Mouse (Mus musculus) kidney, embryonic 16.5 days (tissue): ENCODE measurements around the gene Mlh3. TPM values are rescaled to one million over a fixed set of nuclear protein-coding genes. Genes with fewer than 3 reads are reported as not detected.

Experiments
- ATAC-seq: fragments of 200-750 bp; cut with Nextera tagmentation; 2 replicates; pipeline ENCODE4 v1.8.0; 2017; ENCODE audit warnings: moderate TSS enrichment; ENCODE audit not compliant: low FRiP score, low TSS enrichment
- H3K27ac ChIP-seq: fragments of 300-500 bp; sonication (generic); 2 replicates; pipeline ENCODE4 v1.5.1; 2014; ENCODE audit warnings: low read length
- H3K27me3 ChIP-seq: fragments of 300-500 bp; sonication (generic); 2 replicates; pipeline ENCODE4 v1.6.1; 2014; ENCODE audit warnings: low read length, control low read depth, mixed read lengths; ENCODE audit not compliant: insufficient read depth
- H3K36me3 ChIP-seq: fragments of 300-500 bp; sonication (generic); 2 replicates; pipeline ENCODE4 v1.6.1; 2014; ENCODE audit warnings: low read length, control low read depth, mixed read lengths; ENCODE audit not compliant: insufficient read depth
- H3K4me1 ChIP-seq: fragments of 300-500 bp; sonication (generic); 2 replicates; pipeline ENCODE4 v1.6.1; 2014; ENCODE audit warnings: low read length, control low read depth, mixed read lengths; ENCODE audit not compliant: insufficient read depth
- H3K4me2 ChIP-seq: fragments of 300-500 bp; sonication (generic); replicated peaks from 2 replicates; pipeline ENCODE4 v1.6.1; 2014; ENCODE audit warnings: low read depth, low read length
- H3K4me3 ChIP-seq: fragments of 300-500 bp; sonication (generic); 2 replicates; pipeline ENCODE4 v1.5.1; 2014; ENCODE audit warnings: mild to moderate bottlenecking, low read length
- H3K9ac ChIP-seq: fragments of 300-500 bp; sonication (generic); replicated peaks from 2 replicates; pipeline ENCODE4 v1.6.1; 2014; ENCODE audit warnings: low read length
- H3K9me3 ChIP-seq: fragments of 300-500 bp; sonication (generic); 2 replicates; pipeline ENCODE4 v1.6.1; 2016; ENCODE audit warnings: low read length, control low read depth
- WGBS: fragments of 180-500 bp; shearing (Covaris S2); extraction: QIAGEN DNeasy Blood & Tissue Kit; methylation state at CpG from one replicate; pipeline ENCODE4 v1.1.7; 2014; 5-methylcytosine and 5-hydroxymethylcytosine counted together
- polyA plus RNA-seq: library from polyadenylated mRNA; unstranded; fragments of >200 nt; fragmentation: Nextera tagmentation; extraction: Ambion mirVana; gene quantifications from 2 replicates; pipeline ENCODE4 v1.2.1, GENCODE M21; 2015

Mlh3 gene
- polyA plus RNA-seq, 1 experiment from 2014 or later, result 9.7 TPM

GRCm38 (mm10) chr12:85197936-85198335 lies 72.5 kb downstream of the Mlh3 start:
- Histone ChIP-seq H3K9me3 (no peaks in the 10 kb centered on the region), H3K27me3 (no peaks in the 10 kb centered on the region), H3K36me3 (no peaks in the 10 kb centered on the region), H3K4me2 (no peak overlapping the region), H3K27ac (no peak overlapping the region), H3K4me3 (no peak overlapping the region), H3K9ac (no peak overlapping the region), H3K4me1 (peaks cover 52% of the 10 kb centered on the region)
- ATAC-seq, result peak; percentile 32; the same call in 1 of the 2 replicates
- 27% methylated on average over 8 of the region's 8 CpGs for WGBS

DNA sequence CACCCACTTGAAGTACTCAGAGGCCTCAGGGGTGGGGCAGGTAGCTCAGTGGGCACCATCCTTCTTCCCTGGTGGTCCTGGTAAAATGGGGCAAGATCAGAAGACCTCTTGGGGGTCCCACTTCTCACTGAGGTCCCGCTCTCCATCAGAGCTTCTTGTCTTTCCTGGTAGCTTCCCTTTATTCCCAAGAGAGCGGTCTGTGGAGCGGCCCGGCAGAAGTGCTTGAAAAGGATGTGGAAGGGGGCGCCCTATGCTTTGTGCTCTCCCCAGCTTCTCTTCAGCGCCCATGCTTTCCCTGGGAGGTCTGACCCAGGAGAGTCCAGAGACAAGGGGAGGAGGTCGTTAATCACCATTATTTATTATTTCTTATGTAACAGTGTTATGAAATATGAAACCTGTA lies 73.0 kb downstream of the Mlh3 start:
- no peaks in the 10 kb centered on the region for H3K9me3 ChIP-seq
- H3K27ac ChIP-seq, result no peak overlapping the region
- no peak overlapping the region for H3K9ac ChIP-seq
- no peak overlapping the region for H3K4me2 ChIP-seq
- ATAC-seq, result no peak
- H3K27me3 ChIP-seq, result no peaks in the 10 kb centered on the region
- peaks cover 57% of the 10 kb centered on the region for H3K4me1 ChIP-seq
- 58% methylated on average over 7 of the region's 7 CpGs for WGBS
- no peaks in the 10 kb centered on the region for H3K36me3 ChIP-seq
- H3K4me3 ChIP-seq, result no peak overlapping the region

DNA sequence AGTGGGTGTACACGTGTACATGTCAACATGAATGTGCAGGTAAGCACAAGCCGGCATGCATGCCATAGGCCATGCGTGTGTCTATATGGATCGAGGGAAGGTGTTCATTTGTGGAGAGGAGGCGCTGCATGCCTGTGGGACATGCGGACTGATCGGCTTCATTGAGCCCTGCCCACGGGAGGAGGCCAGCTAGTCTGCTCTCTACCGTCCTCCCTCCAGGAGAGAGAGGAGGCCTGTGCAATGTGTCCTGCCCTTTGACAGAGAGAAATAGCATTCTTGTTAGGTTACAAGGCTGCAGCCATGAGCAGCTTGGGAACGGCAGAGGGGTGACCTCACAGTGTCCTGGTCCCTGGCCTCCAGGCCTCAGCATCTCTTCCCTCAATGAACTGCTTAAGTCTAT lies 74.2 kb downstream of the Mlh3 start:
- H3K9ac ChIP-seq, result no peak overlapping the region
- H3K4me3 ChIP-seq, result no peak overlapping the region
- H3K27me3 ChIP-seq, result no peaks in the 10 kb centered on the region
- peaks cover 52% of the 10 kb centered on the region for H3K4me1 ChIP-seq
- WGBS, result 70% methylated on average over 10 of the region's 10 CpGs
- H3K9me3 ChIP-seq, result no peaks in the 10 kb centered on the region
- no peak overlapping the region for H3K4me2 ChIP-seq
- H3K36me3 ChIP-seq, result no peaks in the 10 kb centered on the region
- no peak for ATAC-seq
- H3K27ac ChIP-seq, result no peak overlapping the region

- Histone ChIP-seq H3K36me3 (no peaks in the 10 kb centered on the region), H3K27ac (0 out of 2 replicates have a peak overlapping the region, but pooled peaks have one; percentile 12), H3K27me3 (no peaks in the 10 kb centered on the region), H3K4me3 (no peak overlapping the region), H3K9me3 (no peaks in the 10 kb centered on the region), H3K4me2 (no peak overlapping the region), H3K9ac (no peak overlapping the region; the same call in 1 of the 2 replicates), H3K4me1 (peaks cover 44% of the 10 kb centered on the region)
- WGBS, result 70% methylated on average over 5 of the region's 5 CpGs
- ATAC-seq, result no peak
Measured at GRCm38 (mm10) chr12:85195086-85195485, 75.3 kb downstream of the Mlh3 start.

- Histone ChIP-seq H3K36me3 (no peaks in the 10 kb centered on the region), H3K4me1 (peaks cover 44% of the 10 kb centered on the region), H3K4me3 (no peak overlapping the region), H3K27ac (no peak overlapping the region; the same call in 1 of the 2 replicates), H3K27me3 (no peaks in the 10 kb centered on the region), H3K9me3 (no peaks in the 10 kb centered on the region), H3K9ac (no peak overlapping the region; the same call in 1 of the 2 replicates), H3K4me2 (no peak overlapping the region)
- ATAC-seq, result peak; percentile 20; the same call in 1 of the 2 replicates
- WGBS, result 40% methylated on average over 4 of the region's 4 CpGs
Measured at GRCm38 (mm10) chr12:85194623-85195018, 75.8 kb downstream of the Mlh3 start.

DNA sequence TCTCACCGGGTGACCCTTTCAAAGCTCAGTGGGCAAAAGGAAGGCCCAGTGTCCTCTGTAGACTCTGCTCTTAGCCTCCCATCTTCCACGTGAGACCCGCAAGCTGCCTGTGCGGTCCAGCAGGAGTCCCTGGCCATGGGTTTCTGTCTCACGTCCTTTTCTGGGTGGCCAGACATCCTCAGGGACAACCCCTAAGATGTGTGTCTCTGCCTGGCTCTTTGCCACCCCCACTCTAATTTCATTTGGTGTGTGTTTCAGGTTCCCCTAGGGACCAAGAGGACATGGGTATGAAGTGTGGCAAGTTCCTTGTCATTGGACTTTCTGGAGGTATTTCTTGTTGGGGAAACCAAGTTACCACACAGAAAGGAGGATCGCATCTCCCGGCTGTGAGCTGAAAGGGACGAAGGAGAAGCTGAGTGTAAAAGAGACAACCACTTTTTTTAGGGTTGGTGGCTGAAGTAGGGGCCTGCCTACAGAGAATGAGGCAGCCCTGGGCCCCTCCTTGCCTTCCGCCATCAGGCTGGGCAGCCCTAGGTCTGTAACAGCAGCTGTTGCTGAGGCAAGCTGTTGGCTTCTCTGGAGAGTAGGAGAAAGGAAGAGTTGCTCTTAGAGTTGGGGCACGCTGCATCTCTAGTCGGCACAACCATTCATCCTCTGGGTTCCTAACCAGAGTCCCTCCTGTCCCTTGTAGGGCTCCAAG lies 76.3 kb downstream of the Mlh3 start:
- no peak overlapping the region for H3K4me3 ChIP-seq
- H3K27ac ChIP-seq, result no peak overlapping the region; the same call in 1 of the 2 replicates
- 92% methylated on average over 11 of the region's 11 CpGs for WGBS
- H3K4me2 ChIP-seq, result no peak overlapping the region
- H3K27me3 ChIP-seq, result no peaks in the 10 kb centered on the region
- no peaks in the 10 kb centered on the region for H3K36me3 ChIP-seq
- no peak for ATAC-seq
- H3K4me1 ChIP-seq, result peaks cover 44% of the 10 kb centered on the region
- H3K9ac ChIP-seq, result no peak overlapping the region
- no peaks in the 10 kb centered on the region for H3K9me3 ChIP-seq

GRCm38 (mm10) chr12:85193146-85193545 lies 77.3 kb downstream of the Mlh3 start:
- WGBS, result 82% methylated on average over 10 of the region's 10 CpGs
- Histone ChIP-seq H3K9me3 (no peaks in the 10 kb centered on the region), H3K4me2 (no peak overlapping the region), H3K36me3 (no peaks in the 10 kb centered on the region), H3K4me3 (no peak overlapping the region), H3K9ac (0 out of 2 replicates have a peak overlapping the region, but pooled peaks have one; percentile 31), H3K4me1 (peaks cover 43% of the 10 kb centered on the region), H3K27ac (peak overlapping the region; percentile 30; the same call in 1 of the 2 replicates), H3K27me3 (no peaks in the 10 kb centered on the region)
- no peak for ATAC-seq

- H3K4me1 ChIP-seq, result peaks cover 38% of the 10 kb centered on the region
- H3K9me3 ChIP-seq, result no peaks in the 10 kb centered on the region
- H3K4me3 ChIP-seq, result no peak overlapping the region
- ATAC-seq, result peak; percentile 66
- WGBS, result 20% methylated on average over 19 of the region's 19 CpGs
- peak overlapping the region; percentile 30; the same call in 1 of the 2 replicates for H3K27ac ChIP-seq
- H3K9ac ChIP-seq, result peak overlapping the region; percentile 32; the same call in 1 of the 2 replicates
- H3K36me3 ChIP-seq, result no peaks in the 10 kb centered on the region
- H3K4me2 ChIP-seq, result peak overlapping the region; percentile 21
- no peaks in the 10 kb centered on the region for H3K27me3 ChIP-seq
Measured at GRCm38 (mm10) chr12:85192461-85193108, 77.8 kb downstream of the Mlh3 start.

- H3K27me3 ChIP-seq, result no peaks in the 10 kb centered on the region
- H3K9me3 ChIP-seq, result no peaks in the 10 kb centered on the region
- no peak overlapping the region for H3K4me2 ChIP-seq
- no peaks in the 10 kb centered on the region for H3K36me3 ChIP-seq
- H3K4me1 ChIP-seq, result peaks cover 22% of the 10 kb centered on the region
- no peak overlapping the region for H3K9ac ChIP-seq
- no peak for ATAC-seq
- H3K4me3 ChIP-seq, result no peak overlapping the region
- 77% methylated on average over 7 of the region's 7 CpGs for WGBS
- no peak overlapping the region for H3K27ac ChIP-seq
Measured at GRCm38 (mm10) chr12:85190290-85190689, 80.1 kb downstream of the Mlh3 start.

GRCm38 (mm10) chr12:85186361-85186760 lies 84.0 kb downstream of the Mlh3 start:
- Histone ChIP-seq H3K4me3 (no peak overlapping the region), H3K4me1 (peaks cover 13% of the 10 kb centered on the region), H3K9me3 (no peaks in the 10 kb centered on the region), H3K27me3 (peaks cover 3% of the 10 kb centered on the region; the same call in 1 of the 2 replicates), H3K36me3 (no peaks in the 10 kb centered on the region), H3K9ac (no peak overlapping the region), H3K4me2 (no peak overlapping the region), H3K27ac (no peak overlapping the region)
- WGBS, result 61% methylated on average over 7 of the region's 7 CpGs
- no peak for ATAC-seq
